Mouse (Mus musculus) gastrocnemius, postnatal 4 days (tissue): ENCODE measurements around the gene Rpl26. TPM values are rescaled to one million over a fixed set of nuclear protein-coding genes. Genes with fewer than 3 reads are reported as not detected.

Experiments used
- DNase-seq, 2 experiments: peaks; one replicate each; pipeline ENCODE4 v3.0.0; 2021 to 2022; ENCODE audit warnings: low spot score in 2 of 2, mixed read lengths in 2 of 2
- total RNA-seq, 2 experiments: library from RNA; stranded (reverse); gene quantifications; 2 replicates each; pipeline ENCODE4 v1.2.3; 2021

Rpl26 gene
- total RNA-seq, 2 experiments from 2014 or later: 1,219 to 1,338 TPM

DNA sequence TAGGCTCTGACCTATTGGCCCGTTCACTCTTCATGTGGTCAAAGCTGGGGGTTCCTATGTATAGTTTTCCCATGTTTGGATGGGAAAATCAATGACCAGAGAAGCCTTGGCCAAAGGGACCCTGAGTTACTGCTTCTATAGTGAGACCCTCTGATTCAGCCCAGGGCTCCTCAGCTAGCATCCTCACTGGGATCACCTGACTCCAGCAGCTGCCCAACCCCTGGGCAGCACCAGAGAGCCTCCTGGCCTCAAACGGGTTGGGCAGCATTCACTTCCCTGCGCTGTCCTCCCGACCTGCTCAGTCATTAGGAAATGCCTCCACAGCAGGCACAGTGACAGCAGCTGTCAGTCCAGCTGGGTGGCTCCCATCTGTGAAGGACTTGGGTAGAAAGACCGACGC is 13.1 kb upstream of the Rpl26 start, which contains the start of gene Rnf222:
TSS of gene Rnf222 (plus strand) at position 301 of the 400 bp plus-strand sequence.
- no peak for DNase-seq

DNA sequence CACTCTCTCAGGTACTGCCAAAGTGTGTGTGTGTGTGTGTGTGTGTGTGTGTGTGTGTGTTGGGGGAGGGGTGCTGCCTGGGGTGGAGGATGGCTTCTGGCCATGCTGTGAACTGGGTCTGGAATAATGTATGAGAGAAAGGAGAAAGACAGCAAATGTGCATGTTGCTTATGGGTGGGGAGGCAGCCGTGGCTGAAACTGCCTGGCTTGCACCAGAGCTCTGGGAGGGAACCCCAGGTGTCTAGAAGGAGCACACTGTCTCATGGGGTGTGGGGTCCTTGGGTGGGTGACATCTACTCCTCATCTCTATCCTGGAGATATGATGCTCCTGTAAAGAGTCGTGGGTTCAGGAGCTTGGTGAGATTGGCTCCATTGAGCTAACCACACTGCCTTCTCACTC is 12.7 kb upstream of the Rpl26 start:
- no peak for DNase-seq

GRCm38 (mm10) chr11:68890625-68891024 is 10.8 kb upstream of the Rpl26 start:
- DNase-seq: no peak

- no peak for DNase-seq
These were observed 9.6 kb upstream of the Rpl26 start for GRCm38 (mm10) chr11:68891823-68892222.

DNA sequence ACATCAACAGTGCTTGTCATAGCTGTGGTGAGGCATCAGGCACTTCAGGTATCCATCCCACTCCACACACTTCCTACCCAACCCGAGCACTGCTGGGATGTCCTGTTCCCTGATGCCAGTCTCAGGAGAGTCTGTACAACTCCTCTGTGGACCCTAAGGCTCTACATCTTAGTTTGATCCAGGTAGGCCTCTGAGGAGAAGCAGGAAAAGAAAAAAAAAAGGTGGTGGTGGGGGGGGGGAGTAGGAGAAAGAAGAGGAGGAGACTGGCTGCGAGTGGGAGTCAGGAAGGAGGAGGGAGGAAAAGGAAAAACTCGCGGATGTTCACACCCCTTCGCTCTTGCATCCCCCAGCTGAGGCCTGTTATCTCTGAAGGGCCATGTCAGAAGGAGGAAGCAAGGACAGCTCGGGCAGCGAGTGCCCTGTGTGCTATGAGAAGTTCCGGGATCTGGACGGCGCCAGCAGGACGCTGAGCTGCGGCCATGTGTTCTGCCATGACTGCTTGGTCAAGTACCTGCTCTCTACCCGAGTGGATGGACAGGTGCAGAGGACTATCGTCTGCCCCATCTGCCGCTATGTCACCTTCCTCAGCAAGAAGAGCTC is 9.1 kb upstream of the Rpl26 start:
- DNase-seq: no peak

DNA sequence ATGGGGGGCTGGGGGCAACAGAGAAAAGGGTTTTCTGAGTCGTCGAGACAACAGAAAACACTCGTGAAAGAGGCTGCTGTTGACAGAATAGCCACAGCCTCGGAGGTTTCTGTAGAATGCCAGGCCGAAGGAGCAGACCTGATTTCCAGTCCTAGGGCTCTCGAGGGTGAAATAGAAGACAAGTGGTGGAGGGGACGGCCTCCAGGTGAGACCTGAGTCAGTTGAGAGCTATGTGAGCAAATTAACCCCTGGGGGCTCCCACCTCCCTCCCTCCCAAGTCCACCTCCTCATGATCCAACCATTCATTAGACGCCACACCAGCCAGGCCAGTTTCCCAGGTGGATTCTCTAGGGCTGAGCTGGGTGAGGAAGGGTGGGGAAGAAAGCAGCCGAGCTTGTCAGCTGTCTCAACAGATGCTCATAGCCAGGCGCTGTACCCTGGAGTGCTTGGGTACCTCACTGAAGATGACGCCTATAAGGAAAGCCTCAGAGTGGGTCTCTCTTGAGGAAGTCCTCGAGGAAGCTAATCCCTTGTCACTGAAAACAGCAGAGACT is 7.4 kb upstream of the Rpl26 start:
- no peak for DNase-seq

- DNase-seq: no peak
These were observed 5.1 kb upstream of the Rpl26 start for GRCm38 (mm10) chr11:68896247-68896646.

GRCm38 (mm10) chr11:68897120-68897519 is 4.3 kb upstream of the Rpl26 start:
- no peak for DNase-seq

DNA sequence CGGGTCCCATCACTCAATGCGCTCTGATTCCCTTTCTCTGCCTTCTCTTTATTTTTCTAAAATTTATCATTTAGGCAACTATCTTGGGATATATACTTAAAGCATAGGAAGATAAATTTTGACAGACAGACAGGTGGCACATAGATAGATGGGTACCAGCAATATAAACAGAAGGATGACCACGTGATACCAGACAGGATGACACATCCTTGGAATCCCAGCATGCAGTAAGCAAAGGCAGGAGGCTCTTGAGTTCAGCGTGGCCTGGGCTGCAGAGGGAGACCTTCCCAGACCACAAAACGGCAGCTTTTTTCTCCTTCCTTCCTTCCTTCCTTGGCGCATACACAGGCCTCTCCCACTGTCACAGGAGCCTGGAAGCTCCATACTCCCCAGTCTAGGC is 3.5 kb upstream of the Rpl26 start:
- DNase-seq: no peak

DNA sequence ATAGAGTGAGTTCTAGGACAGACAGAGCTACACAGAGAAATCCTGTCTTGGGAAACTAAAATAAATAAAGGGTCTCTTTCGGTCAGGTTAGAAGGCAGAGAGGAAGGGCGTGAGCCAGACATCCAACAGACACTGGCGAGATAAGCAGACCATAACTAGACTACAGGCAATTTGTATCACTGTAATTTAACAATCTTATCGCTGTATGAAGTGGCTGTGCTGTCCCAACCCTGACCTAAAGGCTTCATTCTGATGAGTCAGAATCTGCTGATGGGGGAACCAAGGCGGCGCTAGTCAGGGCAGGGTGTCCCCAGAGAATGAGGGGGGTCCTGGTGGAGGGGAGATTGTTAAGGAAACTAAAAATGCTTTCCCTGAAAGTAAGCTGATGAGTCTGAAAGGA is 2.6 kb upstream of the Rpl26 start:
- no peak for DNase-seq

GRCm38 (mm10) chr11:68899815-68900214 is 1.6 kb upstream of the Rpl26 start:
- no peak for DNase-seq

DNA sequence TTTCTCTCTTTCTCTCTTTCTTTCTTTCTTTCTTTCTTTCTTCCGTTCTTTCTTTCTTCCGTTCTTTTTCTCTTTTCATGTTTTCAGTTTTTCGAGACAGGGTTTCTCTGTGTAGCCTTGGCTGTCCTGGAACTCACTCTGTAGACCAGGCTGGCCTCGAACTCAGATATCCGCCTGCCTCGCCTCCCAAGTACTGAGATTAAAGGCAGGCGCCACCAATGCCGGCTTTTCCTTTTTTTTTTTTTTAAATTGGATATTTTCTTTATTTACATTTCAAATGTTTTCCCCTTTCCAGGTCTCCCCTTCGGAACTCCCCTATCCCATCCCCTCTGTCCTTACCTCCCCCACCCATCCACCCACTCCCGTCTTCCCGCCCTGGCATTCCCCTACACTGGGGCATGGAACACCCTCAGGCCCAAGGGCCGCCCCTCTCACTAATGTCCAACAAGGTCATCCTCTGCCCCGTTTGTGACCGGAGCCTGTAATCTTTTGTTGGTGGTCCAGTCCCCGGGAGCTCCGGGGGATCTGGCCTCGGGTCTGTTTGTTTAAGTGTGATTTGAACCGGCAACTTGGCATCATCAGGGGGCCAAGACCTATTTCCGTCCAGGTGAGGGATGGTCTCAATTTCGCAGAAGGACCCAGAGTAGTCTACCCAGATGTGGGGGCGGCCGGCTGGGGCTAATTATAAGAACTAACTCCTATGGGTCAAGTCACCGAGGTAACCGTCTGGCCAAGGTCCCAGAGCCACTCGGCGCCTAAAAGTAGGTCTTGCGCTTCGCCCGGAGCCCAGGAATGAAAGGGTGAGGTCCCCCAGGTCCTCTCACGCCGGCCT is 648 bp upstream of the Rpl26 start:
- no peak for DNase-seq

- DNase-seq: no peak
These were observed 623 bp downstream of the Rpl26 start for GRCm38 (mm10) chr11:68902047-68902364.

- no peak for DNase-seq
These were observed 984 bp downstream of the Rpl26 start for GRCm38 (mm10) chr11:68902367-68902766.

GRCm38 (mm10) chr11:68902823-68903222 is 1.4 kb downstream of the Rpl26 start:
- no peak for DNase-seq

- DNase-seq: no peak
These were observed 2.4 kb downstream of the Rpl26 start for GRCm38 (mm10) chr11:68903775-68904174.

DNA sequence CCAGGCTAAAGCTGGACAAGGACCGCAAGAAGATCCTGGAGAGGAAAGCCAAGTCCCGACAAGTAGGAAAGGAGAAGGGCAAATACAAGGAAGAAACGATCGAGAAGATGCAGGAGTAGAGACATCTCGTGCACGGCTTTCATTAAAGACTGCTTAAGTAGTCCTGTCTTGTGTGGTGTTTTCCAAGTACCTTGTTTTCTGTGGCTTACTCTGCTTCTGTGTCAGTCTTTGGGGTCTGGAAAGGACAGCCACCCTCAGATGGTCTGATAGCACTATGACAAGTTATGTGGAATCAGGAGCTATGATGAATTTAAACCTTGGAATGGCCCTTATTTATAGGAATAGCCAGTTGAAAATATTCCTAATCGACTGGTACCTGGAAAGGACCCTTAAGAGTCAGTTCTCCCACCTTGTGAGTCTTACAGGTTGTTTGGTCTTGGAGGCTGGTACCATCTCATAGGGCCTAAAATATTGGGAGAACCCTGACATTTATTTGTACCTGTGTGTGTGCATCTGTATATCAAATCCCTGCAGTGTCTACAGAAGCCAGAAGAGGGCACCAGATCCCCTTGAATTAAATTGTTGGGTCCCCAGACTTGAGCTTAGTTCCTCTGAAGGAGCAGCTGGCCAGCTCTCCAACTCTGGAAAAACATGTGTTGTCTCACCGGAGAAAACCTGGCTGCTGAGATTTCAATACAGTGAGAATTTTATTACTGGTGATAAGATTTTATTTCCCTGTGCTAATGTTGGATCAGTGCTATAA is 3.2 kb downstream of the Rpl26 start:
- peak; percentile 45 to 75 for DNase-seq

GRCm38 (mm10) chr11:68905138-68905531 is 3.8 kb downstream of the Rpl26 start:
- no peak for DNase-seq

DNA sequence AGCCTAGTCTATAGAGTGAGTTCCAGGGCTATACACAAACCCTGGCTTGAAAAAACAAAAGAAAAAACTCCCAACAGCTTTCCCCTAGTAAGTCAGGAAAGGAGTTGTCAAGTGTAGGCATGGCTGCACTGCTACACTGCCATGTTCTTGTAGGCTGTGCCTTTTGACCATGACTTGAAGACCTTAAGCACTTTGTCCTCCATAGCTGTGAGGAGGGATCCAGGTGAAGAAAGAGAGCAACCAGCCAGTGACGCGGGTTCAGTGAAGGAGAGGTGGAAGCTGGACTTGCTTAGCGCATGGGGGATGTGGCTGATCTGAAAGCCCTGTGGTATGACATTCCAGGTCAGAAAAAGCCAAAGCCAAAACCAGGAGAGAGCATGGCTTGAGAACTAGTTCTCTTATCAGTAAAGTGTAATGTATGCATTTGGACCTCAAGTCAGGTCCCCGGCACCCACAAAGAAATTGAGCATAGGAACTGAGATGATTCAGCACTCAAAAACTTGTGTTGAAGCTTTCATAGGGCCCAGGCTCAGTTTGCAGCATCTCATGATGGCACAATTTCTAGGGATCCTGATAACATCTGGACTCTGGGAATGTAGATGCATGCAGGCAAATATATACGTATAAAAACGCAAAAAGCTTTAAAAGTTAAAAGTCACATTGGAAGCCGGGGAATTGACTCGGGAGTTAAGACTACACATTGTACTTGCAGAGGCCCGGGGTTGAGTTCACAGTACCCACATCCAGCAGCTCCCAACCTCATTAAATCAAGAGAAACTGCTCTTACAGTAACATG is 4.5 kb downstream of the Rpl26 start:
- DNase-seq: no peak

- DNase-seq: no peak
These were observed 5.0 kb downstream of the Rpl26 start for GRCm38 (mm10) chr11:68906461-68906790.

DNA sequence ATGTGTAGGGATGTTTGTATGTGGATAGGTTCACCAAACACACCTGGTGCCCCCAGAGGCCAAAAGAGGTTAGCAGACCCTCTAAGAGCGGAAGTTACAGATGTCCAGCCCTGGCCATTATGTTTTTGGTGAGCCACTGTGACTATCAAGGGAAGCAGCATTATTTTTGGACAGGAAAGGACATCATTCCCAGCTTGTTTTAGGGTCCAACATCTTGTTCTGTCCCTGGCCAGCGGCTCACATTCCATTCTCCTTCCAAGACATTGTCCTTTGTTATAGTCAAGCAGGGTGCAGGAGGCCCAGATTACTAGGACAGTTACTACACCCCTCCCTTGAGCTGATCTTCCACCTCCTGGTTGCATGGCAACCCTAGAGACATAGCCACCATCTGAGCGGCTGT is 5.9 kb downstream of the Rpl26 start:
- DNase-seq: no peak
